Mouse (Mus musculus) ES-Bruce4 (cell line): ENCODE results near the gene Klhl12. TPM values are rescaled to one million over a fixed set of nuclear protein-coding genes. Genes with fewer than 3 reads are reported as not detected.

ENCODE experiments used
- H3K27ac ChIP-seq: 2 replicates; pipeline ENCODE4 v1.5.1; 2012; ENCODE audit warnings: low read length, inconsistent platforms; ENCODE audit not compliant: insufficient read depth
- H3K27me3 ChIP-seq: 2 replicates; pipeline ENCODE4 v1.6.1; 2012; ENCODE audit warnings: mild to moderate bottlenecking, low read length, inconsistent platforms; ENCODE audit not compliant: control insufficient read depth, poor library complexity, insufficient read depth, severe bottlenecking
- H3K36me3 ChIP-seq: 2 replicates; pipeline ENCODE4 v1.6.1; 2012; ENCODE audit warnings: inconsistent platforms, mild to moderate bottlenecking, low read length, moderate library complexity; ENCODE audit not compliant: control insufficient read depth, poor library complexity, insufficient read depth, severe bottlenecking
- H3K4me1 ChIP-seq: one replicate; pipeline ENCODE4 v1.8.1; 2011; ENCODE audit warnings: low read length; ENCODE audit not compliant: control insufficient read depth, insufficient read depth
- H3K4me3 ChIP-seq: 2 replicates; pipeline ENCODE4 v1.5.1; 2011; ENCODE audit warnings: low read depth, mild to moderate bottlenecking, low read length
- H3K9ac ChIP-seq: 2 replicates; pipeline ENCODE4 v1.6.1; 2012; ENCODE audit warnings: low read depth, mild to moderate bottlenecking, inconsistent platforms; ENCODE audit not compliant: poor library complexity, severe bottlenecking
- H3K9me3 ChIP-seq: replicated peaks from 2 replicates; pipeline ENCODE4 v1.6.1; 2012; ENCODE audit warnings: mild to moderate bottlenecking, low read length, inconsistent platforms; ENCODE audit not compliant: control insufficient read depth, poor library complexity, insufficient read depth, severe bottlenecking
- CTCF ChIP-seq: IDR thresholded peaks from one replicate; pipeline ENCODE4 v1.8.1; 2011; ENCODE audit warnings: low read depth, low read length
- EP300 ChIP-seq: IDR thresholded peaks from 2 replicates; pipeline ENCODE4 v1.6.1; 2011; ENCODE audit warnings: low read depth, low read length; ENCODE audit not compliant: insufficient read depth
- POLR2A ChIP-seq: IDR thresholded peaks from one replicate; pipeline ENCODE4 v1.8.1; 2011; ENCODE audit warnings: low read length; ENCODE audit not compliant: insufficient read depth
- polyA plus RNA-seq: library from polyadenylated mRNA; stranded (reverse); fragments of >200 nt; gene quantifications from 2 replicates; pipeline ENCODE4 v1.2.4, GENCODE M21; 2011; ENCODE audit warnings: low read depth; ENCODE audit not compliant: missing spikeins, insufficient read depth, insufficient read length

The Klhl12 gene
- polyA plus RNA-seq, 1 experiment, result 46.5 TPM

GRCm38 (mm10) chr1:134535054-134535453 is 79.7 kb downstream of the Klhl12 start:
- Histone ChIP-seq H3K9me3 (no peaks in the 10 kb centered on the region; the same call in 1 of the 2 replicates), H3K27me3 (no peaks in the 10 kb centered on the region), H3K4me3 (no peak overlapping the region), H3K9ac (no peak overlapping the region), H3K27ac (peak overlapping the region; percentile 83), H3K36me3 (no peaks in the 10 kb centered on the region), H3K4me1 (peaks cover 8% of the 10 kb centered on the region)
- no peak for TF ChIP-seq CTCF
- 0 out of 2 replicates have a peak, but pooled peaks have one; percentile 59 for TF ChIP-seq EP300

- Histone ChIP-seq H3K4me3 (no peak overlapping the region), H3K27ac (peak overlapping the region; percentile 83), H3K27me3 (no peaks in the 10 kb centered on the region), H3K4me1 (peaks cover 8% of the 10 kb centered on the region), H3K9ac (no peak overlapping the region), H3K36me3 (no peaks in the 10 kb centered on the region), H3K9me3 (no peaks in the 10 kb centered on the region; the same call in 1 of the 2 replicates)
- no peak for TF ChIP-seq POLR2A
- no peak for TF ChIP-seq EP300
- TF ChIP-seq CTCF, result no peak
These were observed 80.2 kb downstream of the Klhl12 start for GRCm38 (mm10) chr1:134535513-134535912.

- no peaks in the 10 kb centered on the region for H3K27me3 ChIP-seq
- H3K9me3 ChIP-seq, result no peaks in the 10 kb centered on the region
- TF ChIP-seq EP300, result peak; percentile 86
- TF ChIP-seq CTCF, result no peak
- H3K27ac ChIP-seq, result peak overlapping the region; percentile 64
- H3K4me1 ChIP-seq, result peaks cover 4% of the 10 kb centered on the region
- peak overlapping the region; percentile 42; the same call in 1 of the 2 replicates for H3K4me3 ChIP-seq
- H3K36me3 ChIP-seq, result no peaks in the 10 kb centered on the region
- H3K9ac ChIP-seq, result no peak overlapping the region
These were observed 85.3 kb downstream of the Klhl12 start for GRCm38 (mm10) chr1:134540610-134541009.

Other genes with a start within 250 kb of the Klhl12 start
- gene Adora1, start 220.1 kb upstream of the Klhl12 start, polyA plus RNA-seq, result 0.18 TPM in 1 of 2 replicates, not detected in the other
- gene Myog, start 165.5 kb upstream of the Klhl12 start, polyA plus RNA-seq, result not detected in 2 replicates
- 8.8 and 11.0 TPM in 2 replicates for gene Ppfia4, start 122.6 kb upstream of the Klhl12 start, polyA plus RNA-seq
- gene Tmem183a, start 93.6 kb upstream of the Klhl12 start, polyA plus RNA-seq, result 105 and 110 TPM in 2 replicates
- not detected in 2 replicates for gene 4933406M09Rik, start 69.6 kb upstream of the Klhl12 start, polyA plus RNA-seq
- 70.8 and 81.3 TPM in 2 replicates for gene Cyb5r1, start 50.0 kb upstream of the Klhl12 start, polyA plus RNA-seq
- gene Adipor1, start 40.2 kb upstream of the Klhl12 start, polyA plus RNA-seq, result 118 and 119 TPM in 2 replicates
- 21.8 and 22.7 TPM in 2 replicates for gene Rabif, start 39.1 kb downstream of the Klhl12 start, polyA plus RNA-seq
- gene Mgat4e, start 94.2 kb downstream of the Klhl12 start, polyA plus RNA-seq, result 1.3 and 1.6 TPM in 2 replicates
- gene Kdm5b, start 104.6 kb downstream of the Klhl12 start, polyA plus RNA-seq, result 161 and 181 TPM in 2 replicates
- gene Syt2, start 191.1 kb downstream of the Klhl12 start, polyA plus RNA-seq, result 0.12 TPM in 1 of 2 replicates, not detected in the other